Mouse (Mus musculus) neutrophil, adult 5-6 weeks (primary cell): ENCODE data around the gene 8030411F24Rik. TPM values are rescaled to one million over a fixed set of nuclear protein-coding genes. Genes with fewer than 3 reads are reported as not detected.

Experiments used
- total RNA-seq: library from RNA; stranded (forward); fragments of 200-1000 nt; gene quantifications from 2 replicates; pipeline ENCODE4 v1.2.3, GENCODE M21; 2017

8030411F24Rik gene
- total RNA-seq, 1 experiment from 2014 or later: not detected

Other genes with a start within 250 kb of the 8030411F24Rik start
- 15.1 and 22.9 TPM in 2 replicates for gene Nxt1, start 109.4 kb upstream of the 8030411F24Rik start, total RNA-seq
- gene Gzf1, start 101.0 kb upstream of the 8030411F24Rik start, total RNA-seq: 14.7 and 18.4 TPM in 2 replicates
- gene Napb, start 49.5 kb upstream of the 8030411F24Rik start, total RNA-seq: 0.12 and 0.25 TPM in 2 replicates
- gene Cstl1, start 31.7 kb upstream of the 8030411F24Rik start, total RNA-seq: not detected in 2 replicates
- gene Cst11, start 10.5 kb upstream of the 8030411F24Rik start, total RNA-seq: not detected in 2 replicates
- not detected in 2 replicates for gene Cst12, start 7.4 kb downstream of the 8030411F24Rik start, total RNA-seq
- not detected in 2 replicates for gene Cst8, start 16.8 kb downstream of the 8030411F24Rik start, total RNA-seq
- gene Cst13, start 38.1 kb downstream of the 8030411F24Rik start, total RNA-seq: not detected in 2 replicates
- not detected in 2 replicates for gene Cst9, start 53.1 kb downstream of the 8030411F24Rik start, total RNA-seq
- not detected in 2 replicates for gene 9230104L09Rik, start 83.0 kb downstream of the 8030411F24Rik start, total RNA-seq
- 355 and 365 TPM in 2 replicates for gene Cst3, start 93.7 kb downstream of the 8030411F24Rik start, total RNA-seq
- gene Gm1330, start 221.2 kb downstream of the 8030411F24Rik start, total RNA-seq: not detected in 2 replicates
- not detected in 2 replicates for gene Gm10750, start 235.2 kb downstream of the 8030411F24Rik start, total RNA-seq